Mouse (Mus musculus) right cerebral cortex, postnatal 4 days (tissue): ENCODE results near the gene Lta.

Experiments
- DNase-seq: peaks from one replicate; pipeline ENCODE4 v3.0.0-alpha.2; 2022

Gene Lta

GRCm38 (mm10) chr17:35156461-35157200 lies 48.5 kb downstream of the Lta start:
- DNase-seq: no peak

- no peak for DNase-seq
Observed at GRCm38 (mm10) chr17:35155451-35155850, 49.7 kb downstream of the Lta start.

DNA sequence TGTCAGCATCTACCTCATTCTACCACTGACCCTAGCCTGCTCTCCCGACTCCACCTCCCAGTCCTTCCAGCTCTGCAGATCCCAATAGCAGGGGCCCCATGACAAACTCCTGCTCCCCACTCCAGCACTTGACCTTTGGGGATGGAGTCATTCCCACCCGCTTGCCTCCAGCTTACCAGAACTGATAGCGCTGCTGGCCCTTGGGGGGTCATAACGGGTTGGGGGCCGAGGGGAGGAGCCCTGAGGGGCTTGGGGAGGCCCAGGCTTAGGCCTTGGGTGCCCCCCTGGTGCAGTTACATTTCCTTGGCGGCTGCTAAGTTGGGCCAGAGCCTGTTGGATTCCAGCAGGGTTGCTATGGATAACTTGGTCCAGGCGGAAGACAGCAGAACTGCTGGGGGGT lies 50.5 kb downstream of the Lta start:
- DNase-seq: no peak

- no peak for DNase-seq
Observed at GRCm38 (mm10) chr17:35153931-35154330, 51.2 kb downstream of the Lta start.
